Mouse (Mus musculus) bone marrow, adult 2 months (tissue): Measurements from ENCODE around the gene Uaca. TPM values are rescaled to one million over a fixed set of nuclear protein-coding genes. Genes with fewer than 3 reads are reported as not detected.

Experiments
- H3K27ac ChIP-seq: fragments of 200-500 bp; 2 replicates; pipeline ENCODE4 v1.5.1; 2012; ENCODE audit warnings: low read depth, mild to moderate bottlenecking, control low read depth, inconsistent platforms, low read length; ENCODE audit not compliant: control insufficient read depth, poor library complexity, insufficient read depth
- H3K4me1 ChIP-seq: fragments of 200-500 bp; 2 replicates; pipeline ENCODE4 v1.6.1; 2011; ENCODE audit warnings: low read length; ENCODE audit not compliant: control insufficient read depth, insufficient read depth
- H3K4me3 ChIP-seq: fragments of 200-500 bp; replicated peaks from 2 replicates; pipeline ENCODE3; 2011; ENCODE audit warnings: mild to moderate bottlenecking, low read depth, low read length, control low read depth; ENCODE audit not compliant: control insufficient read depth
- CTCF ChIP-seq: fragments of 200-500 bp; IDR thresholded peaks from 2 replicates; pipeline ENCODE4 v1.5.1; 2011; ENCODE audit warnings: low read length, control low read depth; ENCODE audit not compliant: control insufficient read depth, insufficient read depth
- POLR2A ChIP-seq: fragments of 200-500 bp; IDR thresholded peaks from 2 replicates; pipeline ENCODE4 v1.6.1; 2011; ENCODE audit warnings: low read depth, mild to moderate bottlenecking, control low read depth, low read length, borderline replicate concordance; ENCODE audit not compliant: control insufficient read depth
- WGBS: fragments of 180-500 bp; shearing (Covaris S2); methylation state at CpG from one replicate; pipeline ENCODE4 v1.1.7; 2018; 5-methylcytosine and 5-hydroxymethylcytosine counted together
- polyA plus RNA-seq: library from polyadenylated mRNA; stranded (reverse); fragments of >200 nt; gene quantifications from 2 replicates; pipeline ENCODE4 v1.2.4, GENCODE M21; 2011; ENCODE audit warnings: low replicate concordance; ENCODE audit not compliant: missing spikeins, insufficient read depth, insufficient read length

Gene Uaca
- polyA plus RNA-seq, 1 experiment, result 3.8 TPM

GRCm38 (mm10) chr9:60756258-60756657 lies 38.1 kb upstream of the Uaca start:
- no peak overlapping the region for H3K27ac ChIP-seq
- TF ChIP-seq POLR2A, result no peak
- TF ChIP-seq CTCF, result peak; percentile 75
- WGBS, result 30% methylated on average over 6 of the region's 6 CpGs
- no peaks in the 10 kb centered on the region; the same call in none of the 2 replicates for H3K4me1 ChIP-seq
- no peak overlapping the region for H3K4me3 ChIP-seq

GRCm38 (mm10) chr9:60756866-60757740 lies 37.2 kb upstream of the Uaca start:
- no peak overlapping the region for H3K4me3 ChIP-seq
- no peaks in the 10 kb centered on the region; the same call in none of the 2 replicates for H3K4me1 ChIP-seq
- no peak for TF ChIP-seq POLR2A
- TF ChIP-seq CTCF, result no peak
- WGBS, result 71% methylated on average over 15 of the region's 15 CpGs
- H3K27ac ChIP-seq, result no peak overlapping the region

- H3K4me3 ChIP-seq, result no peak overlapping the region
- 16% methylated on average over 5 of the region's 5 CpGs for WGBS
- H3K27ac ChIP-seq, result no peak overlapping the region
- TF ChIP-seq CTCF (no peak), POLR2A (no peak)
- no peaks in the 10 kb centered on the region; the same call in none of the 2 replicates for H3K4me1 ChIP-seq
Measured at GRCm38 (mm10) chr9:60757817-60758216, 36.5 kb upstream of the Uaca start.

- Histone ChIP-seq H3K4me3 (no peak overlapping the region), H3K27ac (no peak overlapping the region), H3K4me1 (no peaks in the 10 kb centered on the region; the same call in none of the 2 replicates)
- 77% methylated on average over 10 of the region's 10 CpGs for WGBS
- no peak for TF ChIP-seq CTCF
Measured at GRCm38 (mm10) chr9:60759436-60760007, 34.8 kb upstream of the Uaca start.

- H3K4me1 ChIP-seq, result no peaks in the 10 kb centered on the region
- WGBS, result 57% methylated on average over 2 of the region's 2 CpGs
- H3K4me3 ChIP-seq, result no peak overlapping the region
- TF ChIP-seq CTCF (no peak), POLR2A (no peak)
- no peak overlapping the region for H3K27ac ChIP-seq
Measured at GRCm38 (mm10) chr9:60765181-60765580, 29.2 kb upstream of the Uaca start.

- TF ChIP-seq CTCF (no peak), POLR2A (no peak)
- Histone ChIP-seq H3K4me3 (no peak overlapping the region), H3K27ac (no peak overlapping the region), H3K4me1 (no peaks in the 10 kb centered on the region)
- 89% methylated on average over 9 of the region's 9 CpGs for WGBS
Measured at GRCm38 (mm10) chr9:60768393-60768792, 25.9 kb upstream of the Uaca start.

GRCm38 (mm10) chr9:60769711-60770111 lies 24.6 kb upstream of the Uaca start:
- no peak overlapping the region for H3K27ac ChIP-seq
- no peaks in the 10 kb centered on the region; the same call in 1 of the 2 replicates for H3K4me1 ChIP-seq
- H3K4me3 ChIP-seq, result no peak overlapping the region
- WGBS, result 15% methylated on average over 6 of the region's 6 CpGs
- no peak for TF ChIP-seq POLR2A
- no peak for TF ChIP-seq CTCF

- no peak overlapping the region for H3K27ac ChIP-seq
- 35% methylated on average over 2 of the region's 2 CpGs for WGBS
- no peaks in the 10 kb centered on the region; the same call in 1 of the 2 replicates for H3K4me1 ChIP-seq
- H3K4me3 ChIP-seq, result no peak overlapping the region
- no peak for TF ChIP-seq CTCF
- TF ChIP-seq POLR2A, result no peak
Measured at GRCm38 (mm10) chr9:60773713-60774112, 20.6 kb upstream of the Uaca start.

- H3K4me3 ChIP-seq, result no peak overlapping the region
- H3K4me1 ChIP-seq, result no peaks in the 10 kb centered on the region; the same call in 1 of the 2 replicates
- H3K27ac ChIP-seq, result no peak overlapping the region
- TF ChIP-seq CTCF, result no peak
- TF ChIP-seq POLR2A, result no peak
- WGBS, result 78% methylated on average over 9 of the region's 9 CpGs
Measured at GRCm38 (mm10) chr9:60776899-60777298, 17.4 kb upstream of the Uaca start.
